Mouse (Mus musculus): ENCODE results near the gene Zfp365. TPM values are rescaled to one million over a fixed set of nuclear protein-coding genes. Genes with fewer than 3 reads are reported as not detected.

Zfp365 gene
- total RNA-seq, 4 experiments from 2014 or later: 373 to 446 (median 409) TPM

- DNase-seq (ENCODE audit: low spot score in 2 of 2): no peak
Measured at GRCm38 (mm10) chr10:67846016-67846650, 66.3 kb downstream of the Zfp365 start.

GRCm38 (mm10) chr10:67841596-67841995 is 70.9 kb downstream of the Zfp365 start:
- DNase-seq (ENCODE audit: low spot score in 2 of 2): no peak

DNA sequence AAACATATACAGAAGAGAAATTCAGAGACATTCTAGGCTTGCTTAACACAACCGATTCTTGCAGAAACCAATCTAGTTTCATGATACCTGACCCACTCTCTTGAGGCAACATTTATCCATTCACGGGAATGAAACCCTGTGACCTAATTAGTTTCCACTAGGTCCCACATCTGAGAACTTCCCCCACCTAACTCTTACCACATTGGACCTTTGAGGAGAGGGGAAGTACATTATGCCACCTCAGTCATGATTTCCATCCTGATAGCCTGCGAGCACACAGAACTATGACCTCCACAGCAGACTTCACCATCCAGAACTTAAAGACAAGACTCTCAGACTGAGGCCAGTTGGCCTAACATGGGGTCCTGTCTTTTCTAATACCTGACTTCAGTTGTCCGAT is 71.7 kb downstream of the Zfp365 start:
- no peak for DNase-seq (ENCODE audit: low spot score in 2 of 2)

DNA sequence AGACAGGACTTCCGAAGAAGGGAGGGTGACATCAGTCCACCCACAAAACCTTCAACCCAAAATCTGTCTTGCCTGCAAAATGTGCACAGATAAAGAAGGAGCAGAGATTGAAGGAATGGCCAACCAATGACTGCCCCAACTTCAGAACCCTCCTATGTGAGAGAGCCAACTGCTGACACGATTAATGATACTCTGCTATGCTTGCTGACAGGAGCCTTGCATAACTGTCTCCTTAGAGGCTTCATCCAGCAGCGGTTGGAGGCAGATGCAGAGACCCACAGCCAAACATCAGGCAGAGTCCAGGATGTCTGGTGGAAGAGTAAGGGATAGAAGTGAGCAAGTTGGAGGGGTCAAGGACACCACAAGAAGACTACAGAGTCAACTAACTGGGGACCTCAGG is 73.3 kb downstream of the Zfp365 start:
- no peak for DNase-seq (ENCODE audit: low spot score in 2 of 2)

- DNase-seq (ENCODE audit: low spot score in 2 of 2): peak in 1 of 2 experiments; percentile 10
Measured at GRCm38 (mm10) chr10:67836426-67836825, 76.0 kb downstream of the Zfp365 start.

Other genes with a start within 250 kb of the Zfp365 start
- 1 to 10 TPM; 6.4 to 6.9 (median 6.5) TPM for gene Rtkn2, start 66.9 kb upstream of the Zfp365 start, total RNA-seq (2022)

All from left cerebral cortex, adult 8-10 months (tissue).